Mouse (Mus musculus): ENCODE results near the gene Krt18. TPM values are rescaled to one million over a fixed set of nuclear protein-coding genes. Genes with fewer than 3 reads are reported as not detected.

Gene Krt18
- total and polyA plus RNA-seq, 2 experiments: 124 to 255 TPM

DNA sequence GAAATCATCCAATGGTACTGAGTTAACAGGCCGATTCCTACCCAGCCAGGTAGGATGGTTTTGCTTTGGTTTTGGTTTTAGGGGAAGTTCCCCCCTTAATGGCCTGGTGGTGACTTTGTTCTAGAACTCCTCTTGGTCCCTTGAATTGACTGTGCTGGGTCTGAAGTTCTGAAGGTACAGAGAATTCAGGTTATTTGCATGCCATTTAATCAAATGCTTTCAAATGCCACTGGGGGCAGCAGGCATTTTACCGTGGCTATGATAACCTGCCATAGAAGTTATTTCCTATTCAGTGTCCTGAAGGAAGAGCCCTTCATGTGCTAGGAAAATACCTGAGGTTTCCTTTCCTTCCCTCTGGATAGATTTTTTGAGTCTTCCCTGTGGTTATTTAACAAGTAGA lies 52.4 kb downstream of the Krt18 start:
- no peak for TF ChIP-seq POLR2A (IDR thresholded peaks at IDR 0.05; ENCODE audit: extremely low read depth, insufficient read depth, low read length)
- TF ChIP-seq CTCF (IDR thresholded peaks at IDR 0.05; ENCODE audit: low read depth, low read length): no peak
- no peak for DNase-seq (ENCODE audit: extremely low read depth, low read depth, low spot score)
- Histone ChIP-seq H3K27ac (replicated peaks; ENCODE audit: insufficient read depth, low read depth, low read length) (no peak overlapping the region), H3K36me3 (ENCODE audit: control insufficient read depth, insufficient read depth, low read length) (peaks cover 33% of the 10 kb centered on the region), H3K27me3 (ENCODE audit: control insufficient read depth, insufficient read depth, low read length) (no peaks in the 10 kb centered on the region), H3K79me2 (ENCODE audit: control insufficient read depth, insufficient read depth, low read length) (peaks cover 31% of the 10 kb centered on the region), H3K4me1 (ENCODE audit: control insufficient read depth, insufficient read depth, low read length) (peaks cover 23% of the 10 kb centered on the region), H3K9ac (ENCODE audit: low read depth, low read length) (no peak overlapping the region), H3K4me3 (ENCODE audit: insufficient read depth, low read depth, low read length) (no peak overlapping the region)
- WGBS: 40% methylated on average over 2 of the region's 2 CpGs

Other genes with a start within 250 kb of the Krt18 start
- not detected in 2 replicates for gene Krt72, start 241.7 kb upstream of the Krt18 start, total RNA-seq (2014; rRNA removed)
- gene Krt72, start 241.7 kb upstream of the Krt18 start, polyA plus RNA-seq (2012; rRNA removed): not detected in 2 replicates
- gene Krt73, start 225.8 kb upstream of the Krt18 start, total RNA-seq (2014; rRNA removed): not detected in 2 replicates
- gene Krt73, start 225.8 kb upstream of the Krt18 start, polyA plus RNA-seq (2012; rRNA removed): not detected in 2 replicates
- not detected in 2 replicates for gene Krt2, start 210.0 kb upstream of the Krt18 start, total RNA-seq (2014; rRNA removed)
- not detected in 2 replicates for gene Krt2, start 210.0 kb upstream of the Krt18 start, polyA plus RNA-seq (2012; rRNA removed)
- not detected in 2 replicates for gene Krt1, start 177.4 kb upstream of the Krt18 start, total RNA-seq (2014; rRNA removed)
- gene Krt1, start 177.4 kb upstream of the Krt18 start, polyA plus RNA-seq (2012; rRNA removed): not detected in 2 replicates
- gene Krt77, start 158.5 kb upstream of the Krt18 start, total RNA-seq (2014; rRNA removed): not detected in 2 replicates
- gene Krt77, start 158.5 kb upstream of the Krt18 start, polyA plus RNA-seq (2012; rRNA removed): not detected in 2 replicates
- not detected in 2 replicates for gene Krt76, start 135.3 kb upstream of the Krt18 start, total RNA-seq (2014; rRNA removed)
- not detected in 2 replicates for gene Krt76, start 135.3 kb upstream of the Krt18 start, polyA plus RNA-seq (2012; rRNA removed)
- gene Krt4, start 103.4 kb upstream of the Krt18 start, total RNA-seq (2014; rRNA removed): not detected in 2 replicates
- gene Krt4, start 103.4 kb upstream of the Krt18 start, polyA plus RNA-seq (2012; rRNA removed): 0.06 TPM in 1 of 2 replicates, not detected in the other
- 0.09 TPM in 1 of 2 replicates, not detected in the other for gene Krt79, start 87.9 kb upstream of the Krt18 start, total RNA-seq (2014; rRNA removed)
- 0.04 and 0.10 TPM in 2 replicates for gene Krt79, start 87.9 kb upstream of the Krt18 start, polyA plus RNA-seq (2012; rRNA removed)
- gene Krt78, start 73.9 kb upstream of the Krt18 start, total RNA-seq (2014; rRNA removed): not detected in 2 replicates
- not detected in 2 replicates for gene Krt78, start 73.9 kb upstream of the Krt18 start, polyA plus RNA-seq (2012; rRNA removed)
- 240 and 251 TPM in 2 replicates for gene Krt8, start 23.7 kb upstream of the Krt18 start, total RNA-seq (2014; rRNA removed)
- gene Krt8, start 23.7 kb upstream of the Krt18 start, polyA plus RNA-seq (2012; rRNA removed): 155 and 168 TPM in 2 replicates
- 119 and 130 TPM in 2 replicates for gene Eif4b, start 45.6 kb downstream of the Krt18 start, total RNA-seq (2014; rRNA removed)
- 70.5 and 73.8 TPM in 2 replicates for gene Eif4b, start 45.6 kb downstream of the Krt18 start, polyA plus RNA-seq (2012; rRNA removed)
- gene Tns2, start 72.2 kb downstream of the Krt18 start, total RNA-seq (2014; rRNA removed): 21.8 and 36.5 TPM in 2 replicates
- gene Tns2, start 72.2 kb downstream of the Krt18 start, polyA plus RNA-seq (2012; rRNA removed): 30.9 and 35.9 TPM in 2 replicates
- gene Spryd3, start 108.1 kb downstream of the Krt18 start, total RNA-seq (2014; rRNA removed): 9.2 and 12.1 TPM in 2 replicates
- gene Spryd3, start 108.1 kb downstream of the Krt18 start, polyA plus RNA-seq (2012; rRNA removed): 20.7 and 22.6 TPM in 2 replicates
- 1.0 and 1.8 TPM in 2 replicates for gene Igfbp6, start 116.2 kb downstream of the Krt18 start, total RNA-seq (2014; rRNA removed)
- 2.3 and 4.5 TPM in 2 replicates for gene Igfbp6, start 116.2 kb downstream of the Krt18 start, polyA plus RNA-seq (2012; rRNA removed)
- 27.5 and 36.5 TPM in 2 replicates for gene Soat2, start 122.3 kb downstream of the Krt18 start, total RNA-seq (2014; rRNA removed)
- gene Soat2, start 122.3 kb downstream of the Krt18 start, polyA plus RNA-seq (2012; rRNA removed): 54.9 and 80.8 TPM in 2 replicates
- gene Zfp740, start 175.1 kb downstream of the Krt18 start, total RNA-seq (2014; rRNA removed): 15.6 and 21.0 TPM in 2 replicates
- gene Zfp740, start 175.1 kb downstream of the Krt18 start, polyA plus RNA-seq (2012; rRNA removed): 8.1 and 9.4 TPM in 2 replicates
- gene Csad, start 176.5 kb downstream of the Krt18 start, total RNA-seq (2014; rRNA removed): 47.6 and 449 TPM in 2 replicates
- 107 and 123 TPM in 2 replicates for gene Csad, start 176.5 kb downstream of the Krt18 start, polyA plus RNA-seq (2012; rRNA removed)
- 1.3 and 2.2 TPM in 2 replicates for gene Itgb7, start 203.8 kb downstream of the Krt18 start, total RNA-seq (2014; rRNA removed)
- 1.7 and 1.8 TPM in 2 replicates for gene Itgb7, start 203.8 kb downstream of the Krt18 start, polyA plus RNA-seq (2012; rRNA removed)
- 1.5 and 2.0 TPM in 2 replicates for gene Rarg, start 229.3 kb downstream of the Krt18 start, total RNA-seq (2014; rRNA removed)
- 5.3 and 6.0 TPM in 2 replicates for gene Rarg, start 229.3 kb downstream of the Krt18 start, polyA plus RNA-seq (2012; rRNA removed)
- not detected in 2 replicates for gene Gm9918, start 242.4 kb downstream of the Krt18 start, total RNA-seq (2014; rRNA removed)
- 0.05 TPM in 1 of 2 replicates, not detected in the other for gene Gm9918, start 242.4 kb downstream of the Krt18 start, polyA plus RNA-seq (2012; rRNA removed)